Mouse (Mus musculus) CH12.LX (cell line): ENCODE measurements around the gene Pcdh8.

Experiments used
- CHD2 ChIP-seq: IDR thresholded peaks from 2 replicates; pipeline ENCODE4 v1.6.1; 2011; ENCODE audit warnings: low read length, improper control_type of control experiment
- CTCF ChIP-seq, 2 experiments: IDR thresholded peaks in 1 of 2; conservative IDR thresholded peaks in 1 of 2; 2 replicates each; pipeline ENCODE4 v1.5.1; 2011 to 2012; ENCODE audit warnings: low read depth in 2 of 2, low read length in 2 of 2, improper control_type of control experiment in 1 of 2, inconsistent platforms in 1 of 2, mild to moderate bottlenecking in 1 of 2, moderate library complexity in 1 of 2
- EP300 ChIP-seq: IDR thresholded peaks from 2 replicates; pipeline ENCODE4 v1.6.1; 2011; ENCODE audit warnings: low read length, improper control_type of control experiment
- POLR2A ChIP-seq: IDR thresholded peaks from 2 replicates; pipeline ENCODE4 v1.6.1; 2011; ENCODE audit warnings: low read depth, mild to moderate bottlenecking, improper control_type of control experiment, low read length
- UBTF ChIP-seq: IDR thresholded peaks from 2 replicates; pipeline ENCODE4 v1.6.1; 2012; ENCODE audit warnings: low read depth, mild to moderate bottlenecking, inconsistent platforms, low read length, improper control_type of control experiment, moderate library complexity

DNA sequence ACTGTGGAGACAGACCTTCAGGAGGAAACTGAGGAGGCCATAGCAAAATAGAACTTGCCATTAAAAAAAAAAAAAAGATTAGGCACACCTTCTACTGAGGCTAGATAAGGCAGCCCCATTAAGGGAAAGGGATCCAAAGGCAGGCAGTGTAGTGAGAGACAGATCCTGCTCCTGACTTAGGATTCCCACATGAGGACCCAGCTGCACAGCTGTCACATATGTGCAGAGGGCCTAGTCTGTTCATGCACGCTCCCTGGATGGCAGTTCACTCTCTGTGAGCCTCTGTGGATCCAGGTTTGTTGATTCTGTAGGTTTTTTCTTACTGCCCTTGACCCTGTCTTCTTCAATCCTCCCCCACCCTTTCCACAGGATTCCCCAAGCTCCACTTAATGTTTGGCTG lies 9.8 kb upstream of the Pcdh8 start:
- TF ChIP-seq POLR2A (no peak), CTCF (conservative IDR thresholded peaks at IDR 0.05 in 1 of 2, IDR thresholded peaks at IDR 0.05 in 1 of 2; ENCODE audit: low read depth in 2 of 2, low read length in 2 of 2) (no peak), CHD2 (no peak), EP300 (no peak), UBTF (no peak)
